Mouse (Mus musculus) bone marrow, adult 2 months (tissue): ENCODE results near the gene Hspa5.
"Not testable (repeated sequence)": the region's sequence is repeated elsewhere in the genome, so short reads cannot be mapped to it uniquely, and the experiment has no call there.

ENCODE experiments used
- CTCF ChIP-seq: fragments of 200-500 bp; IDR thresholded peaks from 2 replicates; pipeline ENCODE4 v1.5.1; 2011; ENCODE audit warnings: low read length, control low read depth; ENCODE audit not compliant: control insufficient read depth, insufficient read depth
- POLR2A ChIP-seq: fragments of 200-500 bp; IDR thresholded peaks from 2 replicates; pipeline ENCODE4 v1.6.1; 2011; ENCODE audit warnings: low read depth, mild to moderate bottlenecking, control low read depth, low read length, borderline replicate concordance; ENCODE audit not compliant: control insufficient read depth

DNA sequence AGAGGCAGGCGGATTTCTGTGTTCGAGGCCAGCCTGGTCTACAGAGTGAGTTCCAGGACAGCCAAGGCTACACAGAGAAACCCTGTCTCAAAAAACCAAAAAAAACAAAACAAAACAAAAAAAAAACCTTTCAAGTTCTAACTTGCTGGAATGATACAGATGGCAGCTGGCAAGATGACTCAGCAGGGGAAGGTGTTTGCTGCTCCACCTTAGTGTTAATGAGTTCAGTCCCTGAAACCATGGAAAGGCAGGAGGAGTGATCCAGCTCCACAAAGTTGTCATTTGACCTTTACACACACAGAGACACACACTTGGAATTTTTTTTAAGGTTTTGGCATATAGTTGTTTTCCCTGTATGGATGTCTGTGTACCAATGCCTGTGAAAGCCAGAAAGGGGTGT is 44.1 kb downstream of the Hspa5 start:
- TF ChIP-seq CTCF, POLR2A: not testable (repeated sequence)
